Mouse (Mus musculus) lung, postnatal 14 days (tissue): ENCODE measurements around the gene Defb48.

Experiments
- DNase-seq: peaks from one replicate; pipeline ENCODE4 v3.0.0; 2021

Gene Defb48

GRCm38 (mm10) chr14:62928101-62928541 is 56.2 kb downstream of the Defb48 start:
- no peak for DNase-seq
